Mouse (Mus musculus): Measurements from ENCODE around the gene Car9.

- TF ChIP-seq EP300 (IDR thresholded peaks at IDR 0.05; ENCODE audit: low read depth) (no peak), CTCF (IDR thresholded peaks at IDR 0.05; ENCODE audit: low read depth) (no peak)
Measured at GRCm38 (mm10) chr4:43489611-43490010, 17.2 kb upstream of the Car9 start.
